Mouse (Mus musculus) naive thymus-derived CD4-positive, alpha-beta T cell, adult 2 months (primary cell): ENCODE measurements around the gene Chrm3.
"Not testable (repeated sequence)": the region's sequence is repeated elsewhere in the genome, so short reads cannot be mapped to it uniquely, and the experiment has no call there.

Source experiments
- DNase-seq: peaks from one replicate; pipeline ENCODE4 v3.0.0-alpha.2; 2011; ENCODE audit warnings: low read depth

Gene Chrm3

DNA sequence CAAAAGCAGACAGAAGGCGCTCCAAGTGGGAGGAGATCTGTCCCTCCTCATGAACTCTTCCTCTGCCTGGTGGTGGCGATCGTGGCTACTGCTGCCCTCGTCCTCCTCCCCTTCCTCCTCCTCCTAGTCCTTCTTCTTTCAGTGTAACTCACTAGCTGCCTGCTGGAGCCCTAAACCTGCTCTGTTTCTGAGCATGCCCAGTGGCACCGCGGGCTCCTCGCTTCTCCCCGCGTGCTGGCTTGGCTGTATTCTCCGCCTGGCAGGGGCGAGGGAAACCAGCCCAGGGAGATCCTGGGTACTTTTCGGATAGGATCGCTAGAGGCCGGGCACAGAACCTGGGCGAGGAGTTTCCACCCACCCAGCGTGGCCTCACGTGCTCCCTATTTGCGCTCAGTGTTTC, at the start of gene Chrm3:
Gene Chrm3, minus strand, starts transcription at position 71 of the 400 bp plus-strand sequence.
- no peak for DNase-seq

- DNase-seq: no peak
Measured at GRCm38 (mm10) chr13:10394364-10394763, 33.7 kb upstream of the Chrm3 start.

GRCm38 (mm10) chr13:10375487-10375886, 14.8 kb upstream of the Chrm3 start:
- DNase-seq: not testable (repeated sequence)

DNA sequence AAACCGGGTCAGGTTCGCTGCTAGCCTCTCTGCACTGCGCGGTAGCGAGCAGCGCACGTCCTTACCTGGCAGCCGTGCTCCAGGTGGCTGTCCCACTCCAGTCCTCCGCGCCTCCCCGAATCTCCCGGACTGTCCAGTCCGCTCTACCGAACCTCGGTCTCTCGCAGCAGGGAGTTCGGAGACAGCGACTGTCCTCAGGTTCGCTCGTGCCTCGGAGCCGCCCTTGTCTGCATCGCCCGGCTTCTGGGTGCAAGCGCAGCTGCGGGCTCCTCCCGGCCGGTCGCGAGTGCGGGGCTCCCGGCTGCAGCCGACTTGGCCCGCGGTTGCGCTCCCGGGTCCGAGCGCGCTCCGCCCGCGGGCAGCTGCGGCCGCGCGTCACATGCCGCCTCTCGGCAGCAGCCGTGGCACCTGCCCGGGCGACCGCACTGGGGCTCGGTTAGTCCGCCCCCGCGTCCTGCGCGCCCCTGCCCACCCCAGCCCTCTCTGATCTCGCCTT, 400 bp downstream of the Chrm3 start:
- DNase-seq: no peak

DNA sequence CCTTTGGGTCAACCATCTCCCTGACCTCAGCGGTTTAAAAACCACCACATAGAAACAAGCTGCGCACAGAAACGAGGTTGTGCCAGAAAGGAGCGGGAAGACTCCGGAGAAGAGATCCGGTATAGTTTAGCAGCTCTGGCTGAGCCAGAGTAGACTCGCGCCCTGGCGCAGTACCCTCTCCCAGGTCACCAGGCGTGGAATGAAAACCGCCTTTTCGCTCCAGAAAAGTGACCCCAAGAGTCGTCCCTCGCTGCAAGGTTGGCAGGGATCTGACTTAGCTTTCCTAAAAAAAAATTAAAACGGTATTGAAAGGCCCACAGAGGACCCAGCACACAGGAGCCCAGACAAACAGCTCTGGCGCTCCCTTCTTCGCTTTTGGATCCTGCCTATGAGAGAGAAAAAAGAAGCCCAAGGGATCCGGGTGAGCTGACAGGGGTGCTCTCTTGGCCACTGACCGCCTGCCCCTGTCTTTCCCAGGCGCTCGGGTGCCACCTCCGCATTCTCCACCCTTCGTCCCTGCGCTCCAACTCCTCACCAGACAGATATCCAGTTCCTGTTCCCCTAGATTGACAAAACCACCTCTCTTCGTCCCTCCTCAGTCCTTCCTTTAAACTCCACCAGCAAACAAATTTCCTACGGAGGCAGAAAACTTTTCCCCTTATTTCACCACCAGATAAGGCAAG, 990 bp downstream of the Chrm3 start:
- DNase-seq: no peak

DNA sequence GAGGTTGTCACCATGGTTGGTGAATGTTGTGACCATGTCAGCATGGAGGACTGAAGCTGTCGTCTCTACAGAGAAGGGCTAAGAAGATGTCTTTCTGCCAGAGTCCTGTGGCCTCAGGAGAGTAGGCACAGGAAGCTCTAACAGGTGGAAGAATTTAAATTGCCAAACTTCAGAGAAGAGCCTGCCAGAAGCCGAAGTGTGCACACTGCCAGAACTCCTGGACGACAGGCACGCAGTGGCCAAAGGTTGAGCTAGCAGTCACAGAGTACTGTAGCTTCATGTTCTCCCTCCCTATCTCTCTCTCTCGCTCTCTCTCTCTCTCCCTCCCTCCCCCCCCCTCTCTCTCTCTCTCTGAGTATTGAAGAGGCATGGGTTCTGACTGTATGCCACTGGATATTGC, 4.9 kb downstream of the Chrm3 start:
- no peak for DNase-seq

GRCm38 (mm10) chr13:10354885-10355575, 5.6 kb downstream of the Chrm3 start:
- DNase-seq: no peak

DNA sequence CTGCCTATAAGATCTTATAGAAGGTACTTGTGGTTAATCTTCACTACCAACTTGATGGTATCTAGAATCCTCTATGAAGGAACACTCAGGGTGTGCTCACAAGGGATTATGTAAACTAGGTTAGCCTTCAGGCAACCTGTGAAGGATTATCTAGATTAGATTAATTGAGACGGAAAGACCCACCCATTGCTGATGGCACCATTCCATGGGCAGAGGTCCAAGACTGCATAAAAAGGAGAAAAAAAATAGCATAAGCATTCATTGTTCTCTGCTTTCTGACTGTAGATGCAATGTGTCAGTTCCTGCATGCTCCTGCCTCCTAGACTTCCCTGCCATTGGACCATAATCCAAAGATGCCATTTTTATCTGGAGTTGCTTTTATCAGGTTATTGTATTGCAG, 8.5 kb downstream of the Chrm3 start:
- DNase-seq: no peak

- peak; percentile 79 for DNase-seq
Measured at GRCm38 (mm10) chr13:10344362-10344761, 16.3 kb downstream of the Chrm3 start.

GRCm38 (mm10) chr13:10335558-10335957, 25.1 kb downstream of the Chrm3 start:
- no peak for DNase-seq

GRCm38 (mm10) chr13:10332762-10333161, 27.9 kb downstream of the Chrm3 start:
- no peak for DNase-seq

- no peak for DNase-seq
Measured at GRCm38 (mm10) chr13:10309811-10310210, 50.8 kb downstream of the Chrm3 start.

- no peak for DNase-seq
Measured at GRCm38 (mm10) chr13:10295160-10295559, 65.5 kb downstream of the Chrm3 start.

- DNase-seq: no peak
Measured at GRCm38 (mm10) chr13:10284331-10284730, 76.3 kb downstream of the Chrm3 start.

- no peak for DNase-seq
Measured at GRCm38 (mm10) chr13:10274907-10275306, 85.7 kb downstream of the Chrm3 start.

DNA sequence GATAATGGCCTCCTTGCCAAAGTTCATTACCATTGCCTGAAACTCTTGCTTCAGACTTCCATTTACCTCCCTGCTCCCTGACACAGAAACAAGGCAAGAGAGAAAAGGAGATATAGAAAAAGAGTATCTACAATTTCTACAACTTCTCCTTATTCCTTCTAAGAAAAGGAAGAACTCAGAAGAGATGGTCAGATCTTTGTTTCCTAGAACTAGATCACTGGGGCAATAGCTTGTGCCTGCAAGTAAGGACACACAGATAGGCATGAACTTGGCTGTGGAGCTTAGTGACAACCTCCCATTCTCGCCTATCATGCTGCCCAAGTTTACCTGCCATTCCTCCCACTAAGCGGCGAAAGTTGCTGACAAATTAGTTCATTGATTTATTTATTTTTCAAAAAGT, 96.9 kb downstream of the Chrm3 start:
- no peak for DNase-seq

DNA sequence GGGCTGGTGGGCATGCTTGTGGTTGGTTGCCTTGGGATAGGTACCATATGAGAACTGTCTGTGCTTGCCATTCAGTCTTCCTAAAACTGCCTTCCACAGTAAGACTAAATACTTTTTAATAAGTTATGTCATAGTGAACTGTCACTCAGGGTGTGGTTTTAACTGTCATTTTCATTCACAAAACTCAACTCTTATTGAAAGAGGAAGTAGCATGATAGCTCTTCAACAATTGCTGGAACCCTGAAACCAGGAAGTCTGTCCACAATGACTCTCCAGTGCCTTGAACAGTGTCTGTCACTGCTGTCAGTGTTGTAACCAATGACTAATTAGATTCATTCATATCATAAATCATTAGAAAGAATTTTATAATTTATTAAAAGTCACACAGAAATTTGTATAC, 107.6 kb downstream of the Chrm3 start:
- no peak for DNase-seq

DNA sequence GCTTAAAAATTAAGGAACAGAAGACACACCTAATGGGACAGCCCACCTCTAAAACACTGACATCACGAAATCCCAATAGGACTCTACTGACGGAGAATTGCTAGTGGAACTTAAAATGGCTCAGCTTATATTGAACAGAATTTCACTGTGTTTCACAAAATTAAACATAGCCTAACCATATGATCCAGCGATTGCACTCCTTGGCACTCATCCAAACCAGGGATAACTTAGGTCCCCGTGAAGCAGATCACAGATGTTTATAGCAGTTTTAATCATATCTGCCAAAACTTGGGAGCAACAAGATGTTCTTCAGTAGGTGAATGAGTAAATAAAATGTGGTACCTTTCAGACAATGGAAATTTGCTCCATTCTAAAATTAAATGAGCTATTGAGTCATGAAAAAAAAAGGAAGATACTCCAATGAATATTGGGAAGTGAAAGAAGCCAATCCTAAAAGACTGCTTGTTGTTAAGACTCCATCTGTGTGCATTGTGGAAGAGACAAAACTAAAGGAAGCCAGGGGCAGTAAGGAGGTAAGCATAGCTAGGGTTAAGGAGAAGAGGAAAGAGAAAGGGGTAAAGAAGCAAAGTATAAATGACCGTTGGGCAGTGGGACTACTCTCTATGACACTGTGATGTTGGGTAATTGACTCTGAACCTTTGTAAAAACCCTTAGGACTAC, 109.0 kb downstream of the Chrm3 start:
- no peak for DNase-seq

DNA sequence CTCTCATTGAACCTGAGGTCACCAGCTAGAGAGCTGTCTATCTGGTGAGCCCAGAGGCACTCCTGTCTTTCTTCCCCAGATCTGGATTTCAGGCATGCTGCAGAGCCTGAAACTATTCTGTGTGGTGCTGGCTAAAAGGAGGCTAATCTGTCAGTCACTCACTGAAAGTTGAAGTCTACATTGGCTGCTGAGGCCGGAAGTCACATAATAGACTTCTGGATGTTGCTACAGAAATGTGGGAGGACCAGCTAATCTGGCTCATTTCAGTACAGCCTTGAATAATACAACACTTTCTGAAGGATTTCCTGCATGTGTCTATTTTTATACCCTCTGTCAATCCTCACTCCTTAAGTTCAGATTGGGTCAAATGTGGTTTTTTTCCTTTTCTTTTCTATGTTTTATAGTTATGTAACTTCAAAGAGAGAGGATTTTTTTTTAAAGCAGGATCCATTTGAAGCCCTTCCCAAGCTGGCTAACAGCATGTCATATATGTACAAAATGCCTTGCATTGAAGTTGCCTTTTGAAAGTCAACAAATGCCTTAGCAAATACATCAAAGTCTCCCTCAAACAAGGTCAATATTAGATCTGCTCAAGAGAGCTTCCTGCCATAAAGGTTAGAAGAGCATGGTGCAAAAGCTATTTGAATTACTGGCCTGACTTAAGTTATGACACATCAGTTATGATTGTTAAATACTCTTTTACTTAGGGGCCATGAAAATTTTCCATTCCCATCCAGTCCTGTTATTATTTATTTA, 116.2 kb downstream of the Chrm3 start:
- DNase-seq: peak; percentile 15

DNA sequence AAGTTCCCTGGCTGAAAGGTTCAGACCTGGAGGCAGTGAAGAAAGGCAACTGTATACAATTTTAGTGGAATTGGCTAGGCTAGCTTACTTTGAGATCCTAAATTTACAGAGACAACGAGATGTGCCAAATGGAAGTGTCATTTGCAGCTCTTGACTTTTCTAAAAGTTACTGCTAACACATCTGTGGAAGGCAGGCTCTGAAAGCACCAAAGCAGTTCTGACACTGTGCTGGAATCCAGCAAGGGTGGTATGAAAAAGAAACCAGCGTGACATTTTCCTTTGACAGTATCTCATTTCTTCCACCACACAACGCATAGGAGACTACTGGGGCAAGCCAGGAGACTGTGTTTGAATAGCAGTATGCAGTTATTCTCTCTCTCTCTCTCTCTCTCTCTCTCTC, 120.4 kb downstream of the Chrm3 start:
- DNase-seq: no peak

- DNase-seq: no peak
Measured at GRCm38 (mm10) chr13:10239825-10240224, 120.8 kb downstream of the Chrm3 start.

DNA sequence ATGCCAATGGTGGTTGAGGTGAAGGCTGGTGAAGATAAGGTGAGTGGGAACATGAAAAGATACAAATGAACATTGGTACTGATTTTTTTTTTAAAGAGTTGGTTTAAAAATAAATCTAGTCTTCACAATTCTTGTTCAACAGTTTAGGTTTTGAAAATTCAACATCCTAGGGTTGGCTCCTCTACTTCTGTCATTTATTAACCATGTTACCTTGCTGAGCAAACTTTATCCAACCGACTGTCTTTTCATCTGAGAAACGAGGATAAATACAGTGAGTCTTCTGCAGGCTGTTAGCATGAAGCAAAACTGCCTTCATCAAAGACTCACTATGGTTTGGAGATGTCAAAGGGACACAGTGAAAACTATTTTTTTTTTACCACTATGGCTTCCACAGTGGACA, 123.0 kb downstream of the Chrm3 start:
- DNase-seq: no peak
